Mouse (Mus musculus): Measurements from ENCODE around the gene Onecut1.

Onecut1 gene

GRCm38 (mm10) chr9:74911430-74911829 lies 49.7 kb downstream of the Onecut1 start:
- DNase-seq (ENCODE audit: low read depth, low spot score): no peak

- no peak for DNase-seq (ENCODE audit: low read depth, low spot score)
Measured at GRCm38 (mm10) chr9:74911919-74912318, 50.2 kb downstream of the Onecut1 start.

- DNase-seq (ENCODE audit: low read depth, low spot score): no peak
Measured at GRCm38 (mm10) chr9:74912619-74913376, 51.1 kb downstream of the Onecut1 start.

- no peak for DNase-seq (ENCODE audit: low read depth, low spot score)
Measured at GRCm38 (mm10) chr9:74915611-74916010, 53.9 kb downstream of the Onecut1 start.

- DNase-seq (ENCODE audit: low read depth, low spot score): no peak
Measured at GRCm38 (mm10) chr9:74920450-74920849, 58.7 kb downstream of the Onecut1 start.

- DNase-seq (ENCODE audit: low read depth, low spot score): no peak
Measured at GRCm38 (mm10) chr9:74921422-74921821, 59.7 kb downstream of the Onecut1 start.

GRCm38 (mm10) chr9:74922884-74923283 lies 61.2 kb downstream of the Onecut1 start:
- no peak for DNase-seq (ENCODE audit: low read depth, low spot score)

- DNase-seq (ENCODE audit: low read depth, low spot score): no peak
Measured at GRCm38 (mm10) chr9:74923291-74923977, 61.7 kb downstream of the Onecut1 start.

- DNase-seq (ENCODE audit: low read depth, low spot score): no peak
Measured at GRCm38 (mm10) chr9:74925220-74925769, 63.6 kb downstream of the Onecut1 start.

GRCm38 (mm10) chr9:74929981-74930423 lies 68.3 kb downstream of the Onecut1 start:
- DNase-seq (ENCODE audit: low read depth, low spot score): no peak

- no peak for DNase-seq (ENCODE audit: low read depth, low spot score)
Measured at GRCm38 (mm10) chr9:74930653-74931052, 68.9 kb downstream of the Onecut1 start.

GRCm38 (mm10) chr9:74935289-74935688 lies 73.6 kb downstream of the Onecut1 start:
- DNase-seq (ENCODE audit: low read depth, low spot score): no peak

- DNase-seq (ENCODE audit: low read depth, low spot score): no peak
Measured at GRCm38 (mm10) chr9:74937761-74938160, 76.0 kb downstream of the Onecut1 start.

- DNase-seq (ENCODE audit: low read depth, low spot score): no peak
Measured at GRCm38 (mm10) chr9:74938670-74939534, 77.2 kb downstream of the Onecut1 start.

All from retina, adult 2 months (tissue).